Mouse (Mus musculus): Measurements from ENCODE around the gene Gm13694. TPM values are rescaled to one million over a fixed set of nuclear protein-coding genes. Genes with fewer than 3 reads are reported as not detected.
A peak's percentile ranks its signal among the peaks of the same experiment; 100 is the strongest.
"Not testable (repeated sequence)": the region's sequence is repeated elsewhere in the genome, so short reads cannot be mapped to it uniquely, and the experiment has no call there.

The Gm13694 gene
- not detected in 2 replicates for polyA plus RNA-seq (2014; fragmentation: Nextera tagmentation; extraction: Ambion mirVana)

- not testable (repeated sequence) for H3K9me3 ChIP-seq (ENCODE audit: control insufficient read depth, low read length); DNase-seq; H3K9ac ChIP-seq (replicated peaks; ENCODE audit: low read length); H3K27ac ChIP-seq (replicated peaks; ENCODE audit: low read depth, low read length); H3K4me2 ChIP-seq (ENCODE audit: low read length); H3K36me3 ChIP-seq (ENCODE audit: control insufficient read depth, insufficient read depth, low read length); H3K27me3 ChIP-seq (ENCODE audit: control insufficient read depth, insufficient read depth, low read length); H3K4me1 ChIP-seq (ENCODE audit: control insufficient read depth, insufficient read depth, low read length); ATAC-seq (ENCODE audit: low FRiP score, low TSS enrichment); H3K4me3 ChIP-seq (replicated peaks; ENCODE audit: low read depth, low read length)
- no CpG with 5 or more reads among the region's 6 CpGs for WGBS
Observed at GRCm38 (mm10) chr2:83978633-83979032, at the start of gene Gm13694. TSS of gene Gm13694 (plus strand) at chr2:83978933.

GRCm38 (mm10) chr2:83929478-83930088, 49.1 kb upstream of the Gm13694 start:
- H3K9me3 ChIP-seq (ENCODE audit: control insufficient read depth, low read length), result no peaks in the 10 kb centered on the region
- no peaks in the 10 kb centered on the region for H3K36me3 ChIP-seq (ENCODE audit: control insufficient read depth, insufficient read depth, low read length)
- H3K27ac ChIP-seq (replicated peaks; ENCODE audit: low read depth, low read length), result no peak overlapping the region
- H3K4me3 ChIP-seq (replicated peaks; ENCODE audit: low read depth, low read length), result no peak overlapping the region
- ATAC-seq (ENCODE audit: low FRiP score, low TSS enrichment), result no peak
- 38% methylated on average over 2 of the region's 2 CpGs for WGBS
- H3K9ac ChIP-seq (replicated peaks; ENCODE audit: low read length), result no peak overlapping the region
- H3K4me1 ChIP-seq (ENCODE audit: control insufficient read depth, insufficient read depth, low read length), result no peaks in the 10 kb centered on the region
- no peaks in the 10 kb centered on the region for H3K27me3 ChIP-seq (ENCODE audit: control insufficient read depth, insufficient read depth, low read length)
- H3K4me2 ChIP-seq (ENCODE audit: low read length), result no peak overlapping the region
- DNase-seq, result no peak

- H3K36me3 ChIP-seq (ENCODE audit: control insufficient read depth, insufficient read depth, low read length), result no peaks in the 10 kb centered on the region
- H3K4me2 ChIP-seq (ENCODE audit: low read length), result peak within 1 kb of the TSS; percentile 61
- H3K9ac ChIP-seq (replicated peaks; ENCODE audit: low read length), result peak within 1 kb of the TSS; percentile 31; the same call in 1 of the 2 replicates
- no peaks in the 10 kb centered on the region for H3K9me3 ChIP-seq (ENCODE audit: control insufficient read depth, low read length)
- no peaks in the 10 kb centered on the region for H3K27me3 ChIP-seq (ENCODE audit: control insufficient read depth, insufficient read depth, low read length)
- peak within 1 kb of the TSS; percentile 31 for H3K4me3 ChIP-seq (replicated peaks; ENCODE audit: low read depth, low read length)
- peaks cover 10% of the 10 kb centered on the region; the same call in 1 of the 2 replicates for H3K4me1 ChIP-seq (ENCODE audit: control insufficient read depth, insufficient read depth, low read length)
- DNase-seq (peak; percentile 94), ATAC-seq (ENCODE audit: low FRiP score, low TSS enrichment) (peak; percentile 94)
- H3K27ac ChIP-seq (replicated peaks; ENCODE audit: low read depth, low read length), result peak within 1 kb of the TSS; percentile 49
- under 1% methylated on average over 20 of the region's 20 CpGs for WGBS
Observed at GRCm38 (mm10) chr2:83940931-83941361, 37.8 kb upstream of the Gm13694 start, which contains the start of gene Zswim2. TSS of gene Zswim2 (minus strand) at chr2:83941228.

- Histone ChIP-seq H3K4me1 (ENCODE audit: control insufficient read depth, insufficient read depth, low read length) (peaks cover 10% of the 10 kb centered on the region; the same call in 1 of the 2 replicates), H3K27me3 (ENCODE audit: control insufficient read depth, insufficient read depth, low read length) (no peaks in the 10 kb centered on the region), H3K4me2 (ENCODE audit: low read length) (peak overlapping the region; percentile 61), H3K4me3 (replicated peaks; ENCODE audit: low read depth, low read length) (peak overlapping the region; percentile 31), H3K9me3 (ENCODE audit: control insufficient read depth, low read length) (no peaks in the 10 kb centered on the region), H3K9ac (replicated peaks; ENCODE audit: low read length) (no peak overlapping the region), H3K36me3 (ENCODE audit: control insufficient read depth, insufficient read depth, low read length) (no peaks in the 10 kb centered on the region), H3K27ac (replicated peaks; ENCODE audit: low read depth, low read length) (peak overlapping the region; percentile 49)
- no peak for DNase-seq
- ATAC-seq (ENCODE audit: low FRiP score, low TSS enrichment), result peak; percentile 46; the same call in 1 of the 2 replicates
- 35% methylated on average over 3 of the region's 3 CpGs for WGBS
Observed at GRCm38 (mm10) chr2:83941378-83941777, 37.4 kb upstream of the Gm13694 start.

GRCm38 (mm10) chr2:83941792-83942191, 36.9 kb upstream of the Gm13694 start:
- no peaks in the 10 kb centered on the region for H3K27me3 ChIP-seq (ENCODE audit: control insufficient read depth, insufficient read depth, low read length)
- H3K9me3 ChIP-seq (ENCODE audit: control insufficient read depth, low read length), result no peaks in the 10 kb centered on the region
- ATAC-seq (ENCODE audit: low FRiP score, low TSS enrichment) (no peak), DNase-seq (no peak)
- WGBS, result 83% methylated on average over 4 of the region's 4 CpGs
- H3K9ac ChIP-seq (replicated peaks; ENCODE audit: low read length), result no peak overlapping the region
- H3K4me2 ChIP-seq (ENCODE audit: low read length), result no peak overlapping the region
- H3K27ac ChIP-seq (replicated peaks; ENCODE audit: low read depth, low read length), result no peak overlapping the region
- no peaks in the 10 kb centered on the region for H3K36me3 ChIP-seq (ENCODE audit: control insufficient read depth, insufficient read depth, low read length)
- no peak overlapping the region for H3K4me3 ChIP-seq (replicated peaks; ENCODE audit: low read depth, low read length)
- H3K4me1 ChIP-seq (ENCODE audit: control insufficient read depth, insufficient read depth, low read length), result peaks cover 10% of the 10 kb centered on the region; the same call in 1 of the 2 replicates

GRCm38 (mm10) chr2:83955393-83955792, 23.3 kb upstream of the Gm13694 start, which contains the start of gene Gm13698:
TSS of gene Gm13698 (plus strand) at chr2:83955693.
- H3K9ac ChIP-seq (replicated peaks; ENCODE audit: low read length), result not testable (repeated sequence)

GRCm38 (mm10) chr2:83961203-83961602, 17.5 kb upstream of the Gm13694 start, which contains the start of gene Gm13693:
TSS of gene Gm13693 (plus strand) at chr2:83961503.
- H3K4me3 ChIP-seq (replicated peaks; ENCODE audit: low read depth, low read length); H3K27me3 ChIP-seq (ENCODE audit: control insufficient read depth, insufficient read depth, low read length); H3K27ac ChIP-seq (replicated peaks; ENCODE audit: low read depth, low read length); ATAC-seq (ENCODE audit: low FRiP score, low TSS enrichment); DNase-seq; H3K4me1 ChIP-seq (ENCODE audit: control insufficient read depth, insufficient read depth, low read length); H3K4me2 ChIP-seq (ENCODE audit: low read length); H3K9ac ChIP-seq (replicated peaks; ENCODE audit: low read length); H3K36me3 ChIP-seq (ENCODE audit: control insufficient read depth, insufficient read depth, low read length); H3K9me3 ChIP-seq (ENCODE audit: control insufficient read depth, low read length): not testable (repeated sequence)
- WGBS, result no CpG with 5 or more reads among the region's 6 CpGs

More at GRCm38 (mm10) chr2:83955393-83955792, 23.3 kb upstream of the Gm13694 start, which contains the start of gene Gm13698:
- H3K27ac ChIP-seq (replicated peaks; ENCODE audit: low read depth, low read length); H3K9me3 ChIP-seq (ENCODE audit: control insufficient read depth, low read length); H3K4me2 ChIP-seq (ENCODE audit: low read length); DNase-seq; ATAC-seq (ENCODE audit: low FRiP score, low TSS enrichment); H3K4me3 ChIP-seq (replicated peaks; ENCODE audit: low read depth, low read length); H3K27me3 ChIP-seq (ENCODE audit: control insufficient read depth, insufficient read depth, low read length); H3K4me1 ChIP-seq (ENCODE audit: control insufficient read depth, insufficient read depth, low read length); H3K36me3 ChIP-seq (ENCODE audit: control insufficient read depth, insufficient read depth, low read length): not testable (repeated sequence)
- WGBS, result no CpG with 5 or more reads among the region's 6 CpGs

GRCm38 (mm10) chr2:83967013-83967412, 11.7 kb upstream of the Gm13694 start, which contains the start of gene Gm13695:
TSS of gene Gm13695 (plus strand) at chr2:83967313.
- WGBS, result no CpG with 5 or more reads among the region's 6 CpGs
- not testable (repeated sequence) for H3K4me1 ChIP-seq (ENCODE audit: control insufficient read depth, insufficient read depth, low read length); H3K27ac ChIP-seq (replicated peaks; ENCODE audit: low read depth, low read length); H3K36me3 ChIP-seq (ENCODE audit: control insufficient read depth, insufficient read depth, low read length); H3K9me3 ChIP-seq (ENCODE audit: control insufficient read depth, low read length); H3K9ac ChIP-seq (replicated peaks; ENCODE audit: low read length); ATAC-seq (ENCODE audit: low FRiP score, low TSS enrichment); H3K4me2 ChIP-seq (ENCODE audit: low read length); DNase-seq; H3K4me3 ChIP-seq (replicated peaks; ENCODE audit: low read depth, low read length); H3K27me3 ChIP-seq (ENCODE audit: control insufficient read depth, insufficient read depth, low read length)

GRCm38 (mm10) chr2:83972823-83973222, 5.9 kb upstream of the Gm13694 start, which contains the start of gene Gm13696:
TSS of gene Gm13696 (plus strand) at chr2:83973123.
- H3K4me3 ChIP-seq (replicated peaks; ENCODE audit: low read depth, low read length); H3K4me2 ChIP-seq (ENCODE audit: low read length); H3K9me3 ChIP-seq (ENCODE audit: control insufficient read depth, low read length); ATAC-seq (ENCODE audit: low FRiP score, low TSS enrichment); H3K36me3 ChIP-seq (ENCODE audit: control insufficient read depth, insufficient read depth, low read length); H3K9ac ChIP-seq (replicated peaks; ENCODE audit: low read length); H3K27ac ChIP-seq (replicated peaks; ENCODE audit: low read depth, low read length); H3K27me3 ChIP-seq (ENCODE audit: control insufficient read depth, insufficient read depth, low read length); DNase-seq; H3K4me1 ChIP-seq (ENCODE audit: control insufficient read depth, insufficient read depth, low read length): not testable (repeated sequence)
- WGBS, result no CpG with 5 or more reads among the region's 6 CpGs
